Mouse (Mus musculus): ENCODE results near the gene Hdgf. TPM values are rescaled to one million over a fixed set of nuclear protein-coding genes. Genes with fewer than 3 reads are reported as not detected.
"Not testable (repeated sequence)": the region's sequence is repeated elsewhere in the genome, so short reads cannot be mapped to it uniquely, and the experiment has no call there.

The Hdgf gene
- total RNA-seq (2014; fragmentation: Nextera tagmentation) (330 and 338 TPM in 2 replicates), total RNA-seq (2017) (302 and 321 TPM in 2 replicates)

DNA sequence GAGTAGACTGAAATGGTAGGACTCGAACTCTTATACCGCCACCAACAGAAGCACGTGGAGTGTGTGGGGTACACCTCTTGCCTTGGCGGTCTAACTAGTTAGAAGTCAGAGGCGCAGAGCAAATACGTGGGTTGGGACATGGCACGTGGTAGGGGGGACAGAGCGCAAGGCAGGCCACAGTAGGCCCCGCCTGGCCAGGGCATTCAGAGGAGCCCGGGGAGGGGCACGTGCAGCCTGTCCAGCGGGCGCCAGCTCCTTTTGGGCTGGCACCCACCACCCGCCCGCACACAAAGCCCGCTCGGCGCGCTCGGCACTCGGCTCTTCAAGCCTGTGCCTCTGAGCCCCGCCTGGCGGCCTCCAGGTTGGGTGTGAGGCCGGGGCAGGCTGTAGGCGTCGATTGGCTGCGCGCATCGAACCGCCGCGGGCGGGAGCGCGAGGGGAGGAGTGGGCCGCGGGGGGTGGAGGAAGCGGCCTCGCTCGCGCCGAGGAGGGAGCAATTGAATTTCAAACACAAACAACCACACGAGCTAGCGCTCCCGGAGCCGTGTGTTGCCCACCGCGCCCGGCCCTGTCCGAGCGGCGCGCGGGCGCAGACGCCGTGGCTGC lies at the start of gene Hdgf:
Hdgf (plus strand) TSS at position 442 of the 606 bp plus-strand sequence.
- peak; percentile 78 for ATAC-seq (replicated peaks; ENCODE audit: poor library complexity, severe bottlenecking)

DNA sequence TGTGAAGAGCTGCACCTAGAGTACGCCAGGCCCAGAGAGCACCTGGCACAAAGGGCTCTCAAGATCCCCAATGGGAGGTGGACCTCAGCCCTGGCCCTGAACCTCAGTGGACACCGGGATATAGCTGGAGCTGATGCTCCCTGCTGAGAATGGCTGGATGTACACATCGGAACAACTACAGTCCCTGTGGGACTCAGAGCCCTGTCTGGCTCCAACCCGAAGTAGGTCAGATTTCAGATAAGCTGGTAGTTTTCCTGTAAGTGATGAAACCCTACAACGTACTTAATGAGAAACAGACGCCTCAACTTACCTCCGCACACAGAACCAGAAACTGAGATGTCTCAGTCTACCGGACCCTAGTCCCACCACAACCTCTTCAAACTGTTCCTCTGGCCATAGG lies 48.5 kb upstream of the Hdgf start:
- ATAC-seq (replicated peaks; ENCODE audit: poor library complexity, severe bottlenecking), result no peak

DNA sequence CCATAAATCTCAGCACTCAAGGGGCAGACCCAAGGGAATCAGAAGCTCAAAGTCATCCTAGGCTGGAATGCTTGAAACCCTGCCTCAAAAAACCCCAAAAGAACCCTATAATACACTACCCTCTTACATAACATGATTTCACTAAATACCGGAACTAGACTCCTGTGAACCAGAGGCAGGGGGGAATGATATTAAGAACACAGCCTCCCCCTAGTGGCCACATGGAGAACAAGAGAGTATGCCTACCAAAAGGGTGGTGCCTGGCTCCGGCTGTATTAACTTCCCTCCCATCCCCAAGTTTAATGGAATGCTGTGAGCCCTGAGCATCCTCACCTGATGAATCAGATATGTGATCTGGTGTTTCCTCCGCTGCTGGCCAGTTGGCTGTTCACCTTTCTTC lies 46.3 kb upstream of the Hdgf start:
- ATAC-seq (replicated peaks; ENCODE audit: poor library complexity, severe bottlenecking), result peak; percentile 91

DNA sequence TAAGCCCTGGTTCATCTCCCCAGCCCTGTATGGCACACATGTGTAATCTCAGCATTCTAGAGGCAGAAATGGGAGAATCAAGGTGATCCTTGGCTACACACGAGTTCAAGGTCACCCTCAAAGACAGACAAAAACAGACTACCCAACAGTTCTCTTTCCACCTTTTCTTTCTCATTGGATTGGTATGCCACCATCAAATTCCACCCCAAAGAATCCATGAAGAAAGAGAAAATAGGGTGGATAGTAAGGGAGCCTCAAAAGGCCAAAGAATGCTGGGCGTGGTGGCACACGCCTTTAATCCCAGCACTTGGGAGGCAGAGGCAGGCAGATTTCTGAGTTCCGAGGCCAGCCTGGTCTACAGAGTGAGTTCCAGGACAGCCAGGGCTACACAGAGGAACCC lies 42.0 kb upstream of the Hdgf start:
- not testable (repeated sequence) for ATAC-seq (replicated peaks; ENCODE audit: poor library complexity, severe bottlenecking)

DNA sequence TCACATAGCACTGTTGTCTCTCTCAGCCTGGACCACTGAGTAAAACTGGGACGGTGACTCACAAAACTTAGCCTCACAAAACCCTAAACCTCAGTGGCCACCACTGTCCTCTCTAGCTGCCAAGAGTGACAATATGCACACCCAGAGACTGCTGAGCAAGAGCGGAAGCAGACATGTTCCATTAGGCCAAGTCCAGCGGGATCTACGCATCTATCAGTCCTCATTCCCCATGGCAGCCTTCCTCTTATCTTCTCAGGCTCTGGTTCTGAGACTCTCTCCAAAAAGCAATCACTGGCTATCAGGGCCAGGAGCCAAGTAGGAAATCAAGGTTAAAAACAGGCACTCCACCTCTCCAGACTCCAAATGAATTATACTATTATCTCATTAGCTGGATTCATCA lies 28.4 kb upstream of the Hdgf start:
- ATAC-seq (replicated peaks; ENCODE audit: poor library complexity, severe bottlenecking), result no peak

DNA sequence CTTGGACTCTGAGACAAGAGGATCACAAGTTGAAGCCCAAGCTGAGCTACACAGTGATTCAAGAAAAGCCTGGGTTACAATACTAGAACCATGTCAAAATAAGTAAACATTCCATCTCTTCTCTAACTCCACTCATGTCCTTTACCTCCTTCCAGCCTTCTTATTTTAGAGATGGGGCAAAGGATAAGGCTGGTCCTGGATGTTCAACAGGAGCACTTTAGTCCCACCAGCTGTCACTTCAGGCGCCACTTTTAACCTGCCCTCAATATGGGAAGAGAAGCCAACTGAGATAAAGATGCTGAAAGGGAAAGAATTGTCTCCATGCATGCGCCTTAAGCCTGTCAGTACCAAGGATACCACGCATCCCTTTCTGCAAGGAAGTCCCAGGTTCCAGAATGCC lies 21.8 kb upstream of the Hdgf start:
- no peak for ATAC-seq (replicated peaks; ENCODE audit: poor library complexity, severe bottlenecking)

DNA sequence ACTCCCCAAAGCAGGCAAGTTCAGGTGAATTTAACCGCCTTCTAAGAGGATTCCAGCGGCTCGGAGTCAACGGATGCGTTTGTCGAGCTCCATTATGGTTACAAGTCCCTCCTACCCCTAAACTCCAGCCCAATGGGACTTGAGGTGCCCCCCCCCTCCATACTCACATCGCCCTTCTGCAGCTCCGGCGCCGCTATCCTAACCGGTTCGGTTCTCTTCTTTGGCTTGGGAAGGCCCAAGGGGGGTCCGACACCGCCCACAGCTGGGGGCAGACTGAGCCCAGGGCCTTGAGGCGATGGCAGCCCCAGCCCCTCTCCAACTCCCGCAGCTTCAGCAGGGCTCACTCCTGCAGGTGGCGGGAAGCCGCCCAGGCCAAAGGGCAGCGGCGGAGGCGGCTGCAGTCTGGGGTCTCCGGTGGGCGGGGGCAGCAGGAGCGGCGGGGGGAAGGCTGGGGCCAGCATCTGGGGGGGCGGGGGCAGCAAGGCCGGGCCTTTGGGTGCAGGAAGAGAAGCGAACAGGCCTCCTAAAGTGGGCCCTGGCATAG lies 21.3 kb upstream of the Hdgf start:
- peak; percentile 30 for ATAC-seq (replicated peaks; ENCODE audit: poor library complexity, severe bottlenecking)

DNA sequence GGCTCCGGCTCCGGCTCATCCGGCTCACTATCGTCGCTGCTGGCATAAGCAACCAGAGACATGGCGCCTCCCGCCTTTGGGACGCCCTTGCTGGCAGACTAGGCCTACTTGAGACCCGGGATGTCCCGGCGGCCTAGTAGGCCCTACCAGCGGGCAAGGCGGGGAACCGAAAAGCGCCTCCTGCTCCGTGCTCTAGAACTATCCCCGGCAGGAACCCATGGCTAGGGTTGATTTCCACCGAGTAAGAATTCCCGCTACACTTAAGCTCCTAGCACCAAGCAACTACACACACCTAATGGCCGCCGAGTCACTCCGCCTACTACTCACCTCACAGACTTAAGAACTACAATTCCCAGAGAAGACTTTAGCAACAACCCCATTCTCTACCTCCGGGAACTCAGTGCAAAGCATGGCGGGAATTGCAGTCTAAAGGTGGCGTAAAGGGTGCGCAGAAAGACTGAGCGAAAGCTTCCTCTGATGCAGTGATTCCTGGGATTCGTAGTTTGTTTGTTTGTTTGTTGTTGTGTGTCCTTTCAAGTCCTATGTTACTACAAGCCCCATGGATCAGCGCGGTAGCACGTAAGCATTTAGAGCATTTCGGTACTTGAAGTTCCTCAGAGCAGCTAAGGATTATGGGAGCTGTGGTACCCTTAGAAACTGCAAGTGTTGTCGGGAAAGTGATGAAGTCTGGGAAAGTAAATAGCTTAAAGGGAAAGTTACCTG lies 20.7 kb upstream of the Hdgf start, which contains the start of gene Prcc:
Prcc (minus strand) TSS at position 328 of the 723 bp plus-strand sequence.
- ATAC-seq (replicated peaks; ENCODE audit: poor library complexity, severe bottlenecking), result peak; percentile 92

DNA sequence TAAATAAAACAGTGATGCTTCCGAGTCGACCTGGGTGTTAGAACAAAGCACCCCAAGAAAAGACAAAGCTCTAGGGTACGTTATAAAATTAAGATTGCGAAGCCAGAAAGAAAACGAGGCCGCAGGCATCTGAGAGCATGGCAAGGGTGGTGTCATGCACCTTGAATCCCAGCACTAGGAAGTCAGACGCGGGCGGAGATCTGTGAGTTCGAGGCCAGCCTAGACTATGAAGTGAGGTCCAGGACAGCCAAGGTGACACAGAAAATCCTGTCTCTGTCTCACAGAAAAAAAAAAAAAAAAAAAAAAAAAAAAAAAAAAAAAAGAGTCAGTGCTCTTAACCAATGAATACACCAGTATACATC lies 20.1 kb upstream of the Hdgf start:
- peak; percentile 10; the same call in 1 of the 2 replicates for ATAC-seq (replicated peaks; ENCODE audit: poor library complexity, severe bottlenecking)

DNA sequence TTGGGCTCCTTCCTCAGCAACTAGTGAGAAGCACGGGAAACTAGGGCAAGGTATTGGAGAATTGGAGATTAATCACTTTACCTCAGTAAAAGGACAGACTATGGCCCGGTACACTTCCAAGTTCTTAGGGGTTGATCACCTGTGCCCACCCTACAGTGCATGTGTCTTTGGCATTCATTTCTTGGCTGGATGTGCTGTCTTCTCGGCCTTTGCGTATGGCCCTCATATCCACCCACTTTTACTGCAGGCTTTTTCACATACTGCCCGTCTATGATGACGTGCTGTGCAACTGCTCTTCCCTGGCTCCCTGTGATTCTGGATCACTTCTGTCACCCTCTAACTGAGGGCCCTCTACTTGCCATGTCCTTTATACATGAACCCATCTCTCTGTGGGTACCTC lies 19.7 kb upstream of the Hdgf start:
- ATAC-seq (replicated peaks; ENCODE audit: poor library complexity, severe bottlenecking), result no peak

DNA sequence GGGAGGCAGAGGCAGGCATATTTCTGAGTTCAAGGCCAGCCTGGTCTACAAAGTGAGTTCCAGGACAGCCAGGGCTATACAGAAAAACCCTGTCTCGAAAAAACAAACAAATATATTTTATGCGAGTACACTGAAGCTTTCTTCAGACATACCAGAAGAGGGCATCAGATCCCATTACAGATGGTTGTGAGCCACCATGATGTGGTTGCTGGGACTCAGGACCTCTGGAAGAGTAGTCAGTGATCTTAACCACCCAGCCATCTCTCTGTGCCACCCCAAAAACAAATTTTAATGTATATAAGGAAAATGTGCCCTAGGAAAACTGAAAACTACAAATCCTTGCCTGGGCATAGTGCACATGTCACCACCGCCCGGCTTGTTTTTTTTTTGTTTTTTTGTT lies 18.7 kb upstream of the Hdgf start:
- ATAC-seq (replicated peaks; ENCODE audit: poor library complexity, severe bottlenecking), result not testable (repeated sequence)

DNA sequence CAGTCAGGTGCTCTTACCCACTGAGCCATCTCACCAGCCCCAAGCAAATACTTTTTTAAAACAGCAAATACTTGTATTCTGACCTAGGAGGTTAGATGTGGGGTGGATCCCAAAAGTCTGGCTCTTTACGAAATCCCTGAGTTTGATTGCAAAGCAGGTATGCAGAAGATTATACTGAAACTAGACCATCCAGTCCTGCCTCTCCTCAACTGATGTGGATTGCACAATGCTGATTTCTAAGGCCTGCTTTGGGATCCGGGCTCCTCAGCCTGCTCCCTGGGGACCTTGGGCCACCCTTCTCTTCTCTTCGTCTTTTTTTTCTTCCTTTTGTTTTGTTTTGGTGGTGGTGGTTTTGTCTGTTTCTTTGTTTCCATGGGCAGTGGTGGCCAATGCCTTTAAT lies 14.6 kb upstream of the Hdgf start:
- ATAC-seq (replicated peaks; ENCODE audit: poor library complexity, severe bottlenecking), result no peak

DNA sequence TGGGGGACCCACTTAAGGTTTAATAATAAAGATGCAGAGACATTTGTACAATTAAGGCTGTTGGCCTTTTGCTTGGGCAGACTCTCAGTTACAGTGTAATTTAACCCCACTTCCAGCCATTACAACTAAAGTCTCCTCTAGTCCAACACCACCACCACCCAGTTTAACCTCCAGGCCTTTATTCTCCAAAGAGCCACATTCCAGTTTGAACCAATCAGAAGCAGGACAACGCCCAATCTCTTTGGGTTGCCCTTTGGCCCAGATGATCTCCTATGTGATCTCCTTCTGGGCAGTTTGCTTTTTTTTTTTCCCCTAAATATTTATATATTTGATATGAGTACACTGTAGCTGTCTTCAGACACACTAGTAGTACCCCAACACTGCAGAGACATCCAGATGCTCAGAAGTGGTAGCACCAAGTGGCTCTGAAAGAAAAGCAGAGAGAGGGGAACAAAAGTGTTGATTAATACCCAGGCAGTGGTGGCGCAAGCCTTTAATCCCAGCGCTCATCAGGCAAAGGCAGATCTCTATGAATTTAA lies 12.7 kb upstream of the Hdgf start:
- no peak for ATAC-seq (replicated peaks; ENCODE audit: poor library complexity, severe bottlenecking)

DNA sequence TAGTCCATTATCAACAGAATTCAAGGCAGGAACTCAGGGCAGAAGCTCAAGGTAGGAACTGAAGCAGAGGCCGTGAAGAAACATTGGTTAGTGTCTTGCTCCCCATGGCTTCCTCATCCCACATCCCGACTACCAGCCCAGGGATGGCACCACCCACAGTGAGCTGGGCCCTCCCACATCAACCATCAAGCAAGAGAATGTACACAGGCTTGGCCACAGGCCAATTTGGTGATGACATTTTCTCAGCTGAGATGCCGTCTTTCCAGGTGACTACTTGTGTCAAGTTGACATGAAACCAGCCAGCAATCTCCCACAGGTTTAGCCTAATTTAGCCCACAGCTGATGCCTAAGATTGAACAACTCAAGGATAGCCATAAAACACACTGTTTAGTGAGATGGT lies 6.9 kb upstream of the Hdgf start:
- ATAC-seq (replicated peaks; ENCODE audit: poor library complexity, severe bottlenecking), result no peak

DNA sequence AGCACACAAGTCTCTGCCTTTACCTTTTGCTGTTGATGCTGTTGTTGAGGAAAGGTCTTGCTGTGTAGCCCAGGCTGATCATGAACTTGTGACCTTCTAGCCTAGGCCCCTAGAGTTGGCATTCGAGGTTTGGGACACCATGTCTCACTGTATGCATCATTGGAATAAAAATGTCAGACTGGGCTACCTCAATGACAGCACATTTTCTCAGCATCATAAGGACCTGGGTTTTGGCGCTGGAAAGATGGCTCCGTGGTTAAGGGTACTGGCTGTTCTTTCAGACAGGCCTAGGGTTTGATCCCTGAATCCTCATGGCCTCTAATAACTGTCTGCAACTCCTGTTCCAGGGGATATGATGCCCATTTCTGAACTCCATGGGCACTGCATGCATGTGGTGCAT lies 6.3 kb upstream of the Hdgf start:
- ATAC-seq (replicated peaks; ENCODE audit: poor library complexity, severe bottlenecking), result no peak

DNA sequence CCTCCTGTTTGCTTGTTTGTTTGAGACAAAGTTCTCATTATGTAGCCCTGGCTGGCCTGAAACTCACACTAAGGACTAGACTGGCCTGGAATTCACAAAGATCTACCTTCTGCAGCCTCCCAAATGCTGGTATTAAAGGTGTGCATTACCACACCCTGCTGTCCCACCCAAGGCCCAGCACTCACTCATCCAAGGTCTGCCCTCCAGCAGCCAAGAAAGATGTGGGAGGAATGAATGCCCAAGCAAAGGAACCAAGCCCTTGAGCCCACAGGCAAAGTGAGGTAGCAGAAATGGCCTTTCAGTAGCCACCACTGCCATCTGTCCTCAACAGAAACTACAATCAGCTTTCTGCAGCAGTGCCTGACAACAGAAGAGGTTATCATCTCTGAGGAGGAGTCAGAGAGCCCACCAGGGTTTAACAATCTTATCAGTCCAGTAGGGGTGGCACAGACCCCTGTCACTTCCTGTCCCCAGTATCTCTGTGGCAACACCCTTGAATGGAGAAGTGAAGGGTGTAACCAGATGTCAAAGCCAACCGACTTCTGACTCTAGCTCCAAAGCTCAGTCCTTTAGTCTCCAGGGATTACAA lies 5.0 kb upstream of the Hdgf start:
- ATAC-seq (replicated peaks; ENCODE audit: poor library complexity, severe bottlenecking), result peak; percentile 76

DNA sequence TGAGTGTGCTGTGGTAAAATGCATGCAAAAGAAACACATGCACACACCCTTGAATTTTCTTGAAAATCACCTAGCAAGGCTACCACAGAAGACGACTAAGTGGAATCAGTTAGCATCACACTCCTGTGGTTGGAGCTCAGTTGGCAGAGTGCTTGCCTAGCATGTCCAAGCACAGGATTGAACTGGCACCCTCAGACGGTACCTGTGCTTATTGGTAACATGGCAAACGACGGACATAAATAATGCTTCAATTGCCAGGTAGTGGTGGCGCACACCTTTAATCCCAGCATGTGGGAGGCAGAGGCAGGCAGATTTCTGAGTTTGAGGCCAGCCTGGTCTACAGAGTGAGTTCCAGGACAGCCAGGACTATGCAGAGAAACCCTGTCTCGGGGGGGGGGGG lies 4.2 kb upstream of the Hdgf start:
- ATAC-seq (replicated peaks; ENCODE audit: poor library complexity, severe bottlenecking), result not testable (repeated sequence)

DNA sequence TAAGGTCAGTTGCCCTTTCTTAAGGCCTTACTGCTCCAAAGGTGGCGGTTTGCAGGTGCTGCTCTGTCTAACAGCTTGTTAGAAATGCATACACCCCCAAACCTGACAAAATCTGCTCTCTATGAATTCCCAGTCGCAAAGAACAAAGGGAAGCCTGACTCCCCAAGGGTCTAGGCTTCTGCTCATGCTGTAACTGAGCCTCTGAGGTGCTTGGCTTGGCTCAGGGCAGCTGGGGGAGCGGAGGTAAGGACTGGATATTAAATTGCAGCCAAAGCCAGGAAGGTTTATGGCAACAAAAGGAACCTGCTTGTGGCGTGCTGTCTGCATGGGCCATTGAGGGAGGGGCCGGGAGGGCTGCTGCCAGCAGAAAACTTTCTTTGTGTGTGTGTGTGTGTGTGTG lies 2.3 kb upstream of the Hdgf start:
- ATAC-seq (replicated peaks; ENCODE audit: poor library complexity, severe bottlenecking), result no peak

DNA sequence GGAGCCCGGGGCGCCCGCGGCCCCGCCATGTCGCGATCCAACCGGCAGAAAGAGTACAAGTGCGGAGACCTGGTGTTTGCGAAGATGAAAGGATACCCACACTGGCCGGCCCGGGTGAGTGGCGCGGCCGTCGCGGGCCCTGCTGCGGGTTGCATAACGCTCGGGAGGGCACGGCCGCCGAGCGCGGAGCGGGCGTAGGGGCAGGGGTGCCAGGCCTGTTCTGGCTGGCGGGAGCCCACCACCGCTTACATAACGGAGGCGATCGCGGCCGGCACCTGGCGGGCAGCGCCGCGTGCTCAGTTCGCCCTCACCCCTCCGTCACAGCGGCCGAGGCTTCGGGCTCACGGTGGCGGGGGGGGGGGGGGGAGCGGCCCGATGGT lies 470 bp downstream of the Hdgf start:
- ATAC-seq (replicated peaks; ENCODE audit: poor library complexity, severe bottlenecking), result 0 out of 2 replicates have a peak, but pooled peaks have one; percentile 4

DNA sequence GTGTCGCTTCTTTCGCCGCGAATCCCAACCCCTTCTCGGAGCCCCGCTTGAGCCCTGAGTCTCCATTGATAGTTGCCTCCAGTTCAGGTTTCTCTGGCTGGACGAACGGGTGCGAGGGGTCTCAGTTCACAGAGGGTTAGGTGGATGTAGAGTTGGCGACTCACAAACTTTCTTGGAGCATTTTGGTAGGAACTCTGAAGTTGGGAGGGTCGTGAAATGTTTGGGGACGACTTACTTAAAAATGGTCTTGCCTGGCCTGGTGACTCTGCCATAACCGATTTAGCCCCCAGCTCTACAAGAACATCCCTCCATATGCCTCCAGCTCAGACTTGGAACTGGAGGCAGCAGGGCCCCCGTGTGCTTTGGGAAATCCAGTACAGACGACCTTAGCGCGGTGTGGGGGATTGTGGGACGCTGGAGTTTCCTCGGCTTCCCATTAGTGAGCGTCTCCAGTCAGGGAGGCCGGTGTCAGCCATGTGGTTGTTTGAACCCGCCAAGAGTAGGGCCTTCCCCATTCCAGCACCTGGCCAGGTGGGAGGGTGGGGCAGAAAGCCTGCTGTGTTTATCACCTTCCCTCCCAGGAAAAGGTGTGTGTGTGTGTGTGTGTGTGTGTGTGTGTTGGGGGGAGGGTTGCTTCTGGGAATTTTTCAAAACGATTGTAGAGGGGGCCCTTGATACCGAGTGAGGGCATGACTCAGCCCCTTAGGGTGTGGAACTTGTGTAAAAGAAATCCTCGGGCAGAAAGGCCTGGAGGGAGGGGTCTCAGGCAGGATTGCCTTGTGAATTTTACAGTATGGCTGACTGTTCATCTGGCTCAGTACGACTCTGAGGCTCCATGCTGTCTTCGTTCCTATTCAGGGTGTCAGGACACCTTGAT lies 1.1 kb downstream of the Hdgf start:
- ATAC-seq (replicated peaks; ENCODE audit: poor library complexity, severe bottlenecking), result no peak

Measured in granulocyte monocyte progenitor cell, adult 5-6 weeks (primary cell).